Mouse (Mus musculus) myocyte (in vitro differentiated cells): ENCODE measurements around the gene Gm43738.

Source experiments
- CEBPB ChIP-seq: IDR thresholded peaks from 2 replicates; pipeline ENCODE4 v1.6.1; 2011; ENCODE audit warnings: mild to moderate bottlenecking, moderate library complexity; ENCODE audit not compliant: poor library complexity, insufficient read depth, severe bottlenecking
- E2F4 ChIP-seq: IDR thresholded peaks from one replicate; pipeline ENCODE4 v1.6.1; 2011; ENCODE audit warnings: mild to moderate bottlenecking, control low read depth, moderate library complexity; ENCODE audit not compliant: insufficient read depth
- MAX ChIP-seq: IDR thresholded peaks from one replicate; pipeline ENCODE4 v1.6.1; 2011; ENCODE audit warnings: low read depth, mild to moderate bottlenecking, control low read depth
- MYOD1 ChIP-seq, 3 experiments: IDR thresholded peaks; one replicate each; pipeline ENCODE4 v1.6.1; 2011; ENCODE audit warnings: control low read depth in 2 of 3, low read depth in 2 of 3, mild to moderate bottlenecking in 2 of 3, moderate library complexity in 1 of 3; ENCODE audit not compliant: insufficient read length in 2 of 3, control insufficient read depth in 1 of 3
- MYOG ChIP-seq, 3 experiments: IDR thresholded peaks; one replicate each; pipeline ENCODE4 v1.6.1; 2011; ENCODE audit warnings: control low read depth in 2 of 3, low read depth in 2 of 3, mild to moderate bottlenecking in 2 of 3; ENCODE audit not compliant: insufficient read length in 2 of 3, control insufficient read depth in 1 of 3, insufficient read depth in 1 of 3
- POLR2A ChIP-seq: IDR thresholded peaks from one replicate; pipeline ENCODE4 v1.6.1; 2011; ENCODE audit warnings: low read depth, mild to moderate bottlenecking, control low read depth, moderate library complexity; ENCODE audit not compliant: insufficient read length
- POLR2AphosphoS2 ChIP-seq: IDR thresholded peaks from one replicate; pipeline ENCODE4 v1.6.1; 2011; ENCODE audit warnings: low read depth, control low read depth; ENCODE audit not compliant: insufficient read length
- REST ChIP-seq: IDR thresholded peaks from one replicate; pipeline ENCODE4 v1.6.1; 2011; ENCODE audit warnings: mild to moderate bottlenecking, control low read depth, moderate library complexity; ENCODE audit not compliant: insufficient read depth, insufficient read length
- SRF ChIP-seq: IDR thresholded peaks from one replicate; pipeline ENCODE4 v1.6.1; 2011; ENCODE audit warnings: low read depth; ENCODE audit not compliant: control insufficient read depth, insufficient read length
- TCF12 ChIP-seq: IDR thresholded peaks from one replicate; pipeline ENCODE4 v1.6.1; 2011; ENCODE audit warnings: mild to moderate bottlenecking, control low read depth; ENCODE audit not compliant: poor library complexity, insufficient read depth, severe bottlenecking
- USF1 ChIP-seq: IDR thresholded peaks from one replicate; pipeline ENCODE4 v1.6.1; 2011; ENCODE audit warnings: low read depth, mild to moderate bottlenecking, control low read depth, moderate library complexity

DNA sequence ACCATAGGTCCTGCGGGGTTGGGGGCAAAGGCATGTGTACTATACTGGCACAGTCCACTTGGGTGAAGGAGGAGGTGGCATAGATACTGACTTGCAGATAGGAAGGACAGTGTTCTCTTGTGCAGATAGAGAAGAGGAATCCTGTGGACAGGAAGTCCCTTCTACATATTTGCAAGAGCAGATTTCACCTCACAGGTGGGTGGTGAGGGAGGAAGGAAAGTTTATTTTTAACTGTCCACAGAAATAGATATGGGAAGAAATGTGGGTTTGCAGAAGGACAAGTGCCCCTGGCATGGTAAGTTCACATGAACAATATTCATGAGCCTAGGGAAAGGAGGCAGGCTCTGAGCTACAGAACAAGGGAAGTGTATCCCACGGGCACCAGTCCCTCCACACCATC, 16.8 kb downstream of the Gm43738 start:
- TF ChIP-seq POLR2A (no peak), SRF (no peak), POLR2AphosphoS2 (no peak), TCF12 (no peak), MAX (no peak), USF1 (no peak), E2F4 (no peak), MYOG (IDR thresholded peaks at IDR 0.05; ENCODE audit: control insufficient read depth in 1 of 3, insufficient read depth in 1 of 3, insufficient read length in 2 of 3, low read depth in 2 of 3) (no peak), REST (no peak), CEBPB (no peak), MYOD1 (IDR thresholded peaks at IDR 0.05; ENCODE audit: control insufficient read depth in 1 of 3, insufficient read length in 2 of 3, low read depth in 2 of 3) (no peak)
